Mouse (Mus musculus): ENCODE results near the gene Slc39a11.

DNA sequence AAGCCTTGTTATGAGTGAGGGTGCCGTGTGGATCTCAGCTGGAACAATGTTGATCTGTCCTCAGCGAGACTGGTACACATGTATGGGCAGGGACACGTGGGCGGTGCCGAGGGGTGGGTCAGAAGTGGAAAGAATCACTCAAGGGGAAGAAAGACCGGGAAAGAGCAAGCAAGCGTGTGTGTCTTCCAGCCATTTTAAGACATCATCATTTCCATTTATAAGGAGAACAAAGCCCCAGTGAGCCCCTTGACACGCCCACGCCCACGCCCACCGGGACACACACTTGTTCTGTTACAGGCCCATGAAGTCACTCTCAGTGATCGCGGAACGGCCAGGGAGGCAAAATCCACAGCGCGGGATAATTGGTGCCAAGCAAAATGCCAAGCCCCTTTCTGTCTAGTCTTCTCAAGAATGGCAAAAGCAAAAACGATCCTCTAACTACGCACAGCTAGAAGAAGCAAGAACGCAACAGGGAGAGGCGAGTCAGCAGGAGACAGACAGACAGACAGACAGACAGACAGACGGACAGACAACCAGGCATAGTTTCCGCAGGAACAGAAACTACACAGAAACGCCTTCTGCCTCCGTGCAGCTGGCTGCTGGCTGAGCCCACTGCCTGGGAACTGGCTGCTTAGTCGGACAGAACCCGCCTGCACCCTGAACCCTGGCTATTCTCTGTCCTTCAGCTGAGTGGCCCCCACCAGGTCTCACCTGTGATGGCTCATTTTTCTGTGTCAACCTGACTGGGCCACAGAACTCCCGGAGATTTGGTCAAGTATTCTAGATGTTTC lies 364.7 kb downstream of the Slc39a11 start:
- no peak for TF ChIP-seq GATA1 (IDR thresholded peaks at IDR 0.05; ENCODE audit: low read length)
- no peak for TF ChIP-seq TAL1 (IDR thresholded peaks at IDR 0.05; ENCODE audit: low read length)
